ENCODE assay signal across 8 mouse cellular contexts in the genomic region with DNA sequence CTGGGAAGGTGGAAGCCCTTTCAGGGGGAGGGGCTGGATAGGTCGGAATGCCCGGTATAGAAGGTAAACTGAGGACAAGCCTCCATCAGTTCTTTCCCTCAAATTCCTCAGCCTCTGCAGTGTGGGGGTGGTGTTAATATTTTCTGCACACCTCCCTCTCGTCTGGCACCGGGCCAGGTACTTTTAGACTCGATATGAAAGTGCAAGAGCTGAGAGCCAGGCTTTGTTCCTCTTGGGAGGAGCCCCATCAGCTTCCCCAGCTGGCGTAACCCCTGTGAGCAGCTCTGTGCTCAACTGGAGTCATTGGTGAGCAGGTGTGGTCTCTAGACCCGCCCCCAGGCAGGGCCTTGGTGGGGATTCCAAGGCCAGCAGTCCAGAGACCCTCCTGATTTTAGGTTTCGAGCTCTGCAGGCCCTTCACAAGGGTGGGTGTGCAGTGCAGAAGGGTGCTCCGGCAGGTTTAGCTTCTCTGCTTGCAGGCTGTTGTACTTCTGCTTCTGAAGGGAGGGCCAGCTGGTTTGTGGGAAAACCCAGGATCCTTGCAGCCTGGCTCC. TPM values are rescaled to one million over a fixed set of nuclear protein-coding genes. Genes with fewer than 3 reads are reported as not detected.
DNase-seq lines count a peak whose midpoint lies in the region; ATAC-seq lines count a peak whose summit lies in the region.

No protein-coding gene starts in this region.

- no peak overlapping the region for H3K27ac ChIP-seq in liver, embryonic 11.5 days (ENCODE audit: low read depth, low read length)
- H3K27ac ChIP-seq in embryonic facial prominence, embryonic 11.5 days (replicated peaks; ENCODE audit: low read depth, low read length), result no peak overlapping the region

- H3K27me3 ChIP-seq in liver, embryonic 11.5 days (replicated peaks; ENCODE audit: control insufficient read depth, insufficient read depth, low read length), result peaks cover 4% of the 10 kb centered on the region; the same call in 1 of the 2 replicates
- no peaks in the 10 kb centered on the region for H3K27me3 ChIP-seq in embryonic facial prominence, embryonic 11.5 days (ENCODE audit: control insufficient read depth, insufficient read depth, low read length)

- intact Hi-C loops in heart, postnatal 36 days (cut with DNase I), result no loop called here

- no peak overlapping the region for H3K9ac ChIP-seq in liver, embryonic 11.5 days (ENCODE audit: low read depth, low read length)
- no peak overlapping the region for H3K9ac ChIP-seq in embryonic facial prominence, embryonic 11.5 days (replicated peaks; ENCODE audit: low read length)

- H3K9me3 ChIP-seq in liver, embryonic 11.5 days (ENCODE audit: control insufficient read depth, low read length), result no peaks in the 10 kb centered on the region
- H3K9me3 ChIP-seq in embryonic facial prominence, embryonic 11.5 days (replicated peaks; ENCODE audit: control insufficient read depth, low read length), result no peaks in the 10 kb centered on the region

- 0 out of 2 replicates have a peak, but pooled peaks cover 4% of the 10 kb centered on the region for H3K4me1 ChIP-seq in liver, embryonic 11.5 days (replicated peaks; ENCODE audit: control insufficient read depth, insufficient read depth, low read length)
- H3K4me1 ChIP-seq in embryonic facial prominence, embryonic 11.5 days (ENCODE audit: control insufficient read depth, insufficient read depth, low read length), result peaks cover 3% of the 10 kb centered on the region; the same call in 1 of the 2 replicates

- WGBS in liver, embryonic 11.5 days, result 27% methylated on average over 9 of the region's 9 CpGs
- WGBS in embryonic facial prominence, embryonic 11.5 days, result 24% methylated on average over 9 of the region's 9 CpGs

- H3K36me3 ChIP-seq in liver, embryonic 11.5 days (ENCODE audit: control insufficient read depth, insufficient read depth, low read length), result no peaks in the 10 kb centered on the region
- no peaks in the 10 kb centered on the region for H3K36me3 ChIP-seq in embryonic facial prominence, embryonic 11.5 days (replicated peaks; ENCODE audit: control insufficient read depth, insufficient read depth, low read depth, low read length)

- no peak for ATAC-seq in liver, embryonic 11.5 days (replicated peaks; ENCODE audit: low FRiP score)
- peak; percentile 31; the same call in 1 of the 2 replicates for ATAC-seq in embryonic facial prominence, embryonic 11.5 days (replicated peaks; ENCODE audit: insufficient number of reproducible peaks, low FRiP score, low TSS enrichment, low read depth)

- 0 out of 2 replicates have a peak overlapping the region, but pooled peaks have one; percentile 14 for H3K4me3 ChIP-seq in liver, embryonic 11.5 days (ENCODE audit: low read depth, low read length)
- H3K4me3 ChIP-seq in embryonic facial prominence, embryonic 11.5 days (ENCODE audit: low read depth, low read length), result no peak overlapping the region

- no peak for DNase-seq in liver, embryonic 11.5 days (ENCODE audit: low spot score)
- no peak for DNase-seq in liver
- DNase-seq in embryonic facial prominence, embryonic 11.5 days (ENCODE audit: low spot score), result no peak
- peak; percentile 39 to 48 for DNase-seq in heart, postnatal 36 days
- peak; percentile 67 to 70 for DNase-seq in layer of hippocampus, postnatal 36 days
- DNase-seq in lung, postnatal 36 days, result peak; percentile 83
- DNase-seq in spleen, adult 18-20 months, result peak; percentile 75 to 87
- no peak for DNase-seq in yolk sac, embryonic 10.5 days (ENCODE audit: low spot score)

- peak overlapping the region; percentile 26; the same call in 1 of the 2 replicates for H3K4me2 ChIP-seq in liver, embryonic 11.5 days
- no peak overlapping the region; the same call in 1 of the 2 replicates for H3K4me2 ChIP-seq in embryonic facial prominence, embryonic 11.5 days (ENCODE audit: low read depth, low read length)

RNA-seq across cellular contexts. Expression of a gene that starts 4.7 kb away (rescaled TPM):
- polyA plus RNA-seq in liver, embryonic 11.5 days (2014; fragmentation: Nextera tagmentation; extraction: Ambion mirVana), result 1.9 and 2.3 TPM in 2 replicates
- polyA plus RNA-seq in embryonic facial prominence, embryonic 11.5 days (2014; fragmentation: Nextera tagmentation; extraction: Ambion mirVana), result 4.1 and 4.9 TPM in 2 replicates
- total RNA-seq in heart, postnatal 36 days (2021), result 1 to 10 TPM; 1.2 to 1.4 TPM
- 100 to 1,000 TPM; 253 to 275 TPM for total RNA-seq in layer of hippocampus, postnatal 36 days (2021)

RNA-seq across cellular contexts. Expression of a gene that starts 15.9 kb away (rescaled TPM):
- 0.22 and 0.41 TPM in 2 replicates for polyA plus RNA-seq in liver, embryonic 11.5 days (2014; fragmentation: Nextera tagmentation; extraction: Ambion mirVana)
- 0.04 and 0.21 TPM in 2 replicates for polyA plus RNA-seq in embryonic facial prominence, embryonic 11.5 days (2014; fragmentation: Nextera tagmentation; extraction: Ambion mirVana)
- 1 to 10 TPM; 6.3 to 7.6 TPM for total RNA-seq in heart, postnatal 36 days (2021)
- 10 to 100 TPM; 11.1 to 14.2 TPM for total RNA-seq in layer of hippocampus, postnatal 36 days (2021)

RNA-seq across cellular contexts. Expression of a gene that starts 43.3 kb away (rescaled TPM):
- polyA plus RNA-seq in liver, embryonic 11.5 days (2014; fragmentation: Nextera tagmentation; extraction: Ambion mirVana), result 0.16 and 0.18 TPM in 2 replicates
- polyA plus RNA-seq in embryonic facial prominence, embryonic 11.5 days (2014; fragmentation: Nextera tagmentation; extraction: Ambion mirVana), result 0.49 and 0.50 TPM in 2 replicates
- total RNA-seq in heart, postnatal 36 days (2021), result under 1 TPM; 0.19 to 0.24 TPM
- total RNA-seq in layer of hippocampus, postnatal 36 days (2021), result under 1 TPM; 0.20 to 0.30 TPM

RNA-seq across cellular contexts. Expression of a gene that starts 59.5 kb away (rescaled TPM):
- polyA plus RNA-seq in liver, embryonic 11.5 days (2014; fragmentation: Nextera tagmentation; extraction: Ambion mirVana), result 0.15 TPM in 1 of 2 replicates, not detected in the other
- polyA plus RNA-seq in embryonic facial prominence, embryonic 11.5 days (2014; fragmentation: Nextera tagmentation; extraction: Ambion mirVana), result not detected in 2 replicates
- not detected for total RNA-seq in heart, postnatal 36 days (2021)
- under 1 TPM; 0.20 to 0.62 TPM for total RNA-seq in layer of hippocampus, postnatal 36 days (2021)

Comparison
In these comparisons a context has a peak if more than half of its experiments do, and no peak if none do; other contexts are left out.
1. DNase-seq: peak in heart, postnatal 36 days (2 of 2), layer of hippocampus, postnatal 36 days (2 of 2), lung, postnatal 36 days (single experiment) and spleen, adult 18-20 months (2 of 2); none in liver, embryonic 11.5 days (single experiment), liver (single experiment), embryonic facial prominence, embryonic 11.5 days (single experiment) and yolk sac, embryonic 10.5 days (single experiment).
2. RNA of a gene that starts 4.7 kb away (total RNA-seq): 253 to 275 TPM in layer of hippocampus, postnatal 36 days; 1.2 to 1.4 TPM in heart, postnatal 36 days; every median in the first group is over 100 times any median in the second.